Mouse (Mus musculus) olfactory bulb, adult 2 months (tissue): Measurements from ENCODE around the gene Kctd2.

Experiments used
- CTCF ChIP-seq: fragments of 200-500 bp; IDR thresholded peaks from 2 replicates; pipeline ENCODE4 v1.5.1; 2012; ENCODE audit warnings: low read depth, mild to moderate bottlenecking, low read length, moderate library complexity; ENCODE audit not compliant: insufficient read depth
- POLR2A ChIP-seq: fragments of 200-500 bp; IDR thresholded peaks from 2 replicates; pipeline ENCODE4 v1.6.1; 2012; ENCODE audit warnings: mild to moderate bottlenecking, low read depth, low read length, moderate library complexity; ENCODE audit not compliant: insufficient read depth

- TF ChIP-seq CTCF, result no peak
- TF ChIP-seq POLR2A, result no peak
Measured at GRCm38 (mm10) chr11:115461846-115462242, 41.9 kb downstream of the Kctd2 start.
